Mouse (Mus musculus) testis, adult 2 months (tissue): Measurements from ENCODE around the gene Mapk1ip1l. TPM values are rescaled to one million over a fixed set of nuclear protein-coding genes. Genes with fewer than 3 reads are reported as not detected.
A peak's percentile ranks its signal among the peaks of the same experiment; 100 is the strongest.

ENCODE experiments used
- H3K27ac ChIP-seq: fragments of 200-500 bp; 2 replicates; pipeline ENCODE4 v1.5.1; 2012; ENCODE audit warnings: low read depth, low read length; ENCODE audit not compliant: control insufficient read depth, insufficient read depth
- H3K27me3 ChIP-seq: fragments of 200-500 bp; 2 replicates; pipeline ENCODE4 v1.6.1; 2012; ENCODE audit warnings: mild to moderate bottlenecking, low read length, moderate library complexity; ENCODE audit not compliant: control insufficient read depth, insufficient read depth
- H3K36me3 ChIP-seq: fragments of 200-500 bp; 2 replicates; pipeline ENCODE4 v1.6.1; 2012; ENCODE audit warnings: mild to moderate bottlenecking, low read length; ENCODE audit not compliant: control insufficient read depth, insufficient read depth
- H3K4me1 ChIP-seq: fragments of 200-500 bp; 2 replicates; pipeline ENCODE4 v1.6.1; 2012; ENCODE audit warnings: low read length; ENCODE audit not compliant: control insufficient read depth, insufficient read depth
- H3K4me3 ChIP-seq: fragments of 200-500 bp; 2 replicates; pipeline ENCODE4 v1.5.1; 2012; ENCODE audit warnings: low read depth, mild to moderate bottlenecking, low read length, moderate library complexity, mixed read lengths; ENCODE audit not compliant: control insufficient read depth
- CTCF ChIP-seq: fragments of 200-500 bp; IDR thresholded peaks from 2 replicates; pipeline ENCODE4 v1.5.1; 2012; ENCODE audit warnings: low read depth, mild to moderate bottlenecking, inconsistent platforms, low read length, moderate library complexity; ENCODE audit not compliant: control insufficient read depth, insufficient read depth, insufficient replicate concordance
- POLR2A ChIP-seq: fragments of 200-500 bp; IDR thresholded peaks from 2 replicates; pipeline ENCODE4 v1.6.1; 2012; ENCODE audit warnings: low read depth, mild to moderate bottlenecking, inconsistent platforms, low read length, moderate library complexity; ENCODE audit not compliant: control insufficient read depth
- polyA plus RNA-seq: library from polyadenylated mRNA; depleted of rRNA; stranded (reverse); fragments of >200 nt; gene quantifications from 2 replicates; pipeline ENCODE4 v1.2.3, GENCODE M21; 2012

Gene Mapk1ip1l
- polyA plus RNA-seq, 1 experiment, result 41.8 TPM

GRCm38 (mm10) chr14:47291772-47292171 is 6.3 kb upstream of the Mapk1ip1l start:
- H3K27ac ChIP-seq, result no peak overlapping the region
- TF ChIP-seq POLR2A (no peak), CTCF (no peak)
- H3K36me3 ChIP-seq, result no peaks in the 10 kb centered on the region
- no peak overlapping the region; the same call in 1 of the 2 replicates for H3K4me3 ChIP-seq
- H3K4me1 ChIP-seq, result no peaks in the 10 kb centered on the region
- H3K27me3 ChIP-seq, result no peaks in the 10 kb centered on the region

- TF ChIP-seq POLR2A (no peak), CTCF (no peak)
- Histone ChIP-seq H3K4me3 (no peak overlapping the region), H3K27ac (no peak overlapping the region), H3K4me1 (no peaks in the 10 kb centered on the region), H3K36me3 (no peaks in the 10 kb centered on the region), H3K27me3 (no peaks in the 10 kb centered on the region)
Measured at GRCm38 (mm10) chr14:47294136-47294535, 3.9 kb upstream of the Mapk1ip1l start.

DNA sequence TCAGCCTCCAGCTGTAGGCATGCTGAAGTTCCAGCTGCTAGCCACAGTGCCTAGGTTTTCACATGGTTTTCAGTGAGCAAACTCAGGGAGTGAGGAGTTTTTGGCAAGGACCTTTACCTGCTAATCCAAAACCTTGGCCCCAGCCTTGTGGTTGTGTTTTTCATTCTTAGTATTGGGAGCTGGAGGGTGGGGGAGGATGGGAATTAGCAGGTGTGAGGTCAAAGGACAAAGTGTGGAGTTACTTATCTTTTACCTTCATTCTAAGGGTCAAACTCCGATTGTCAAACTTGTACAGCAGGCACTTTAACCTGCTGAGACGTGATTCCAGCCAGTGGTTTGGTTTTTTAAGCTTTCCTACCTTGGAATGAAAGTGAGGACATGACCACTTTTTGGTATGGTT is 1.8 kb upstream of the Mapk1ip1l start:
- Histone ChIP-seq H3K4me1 (no peaks in the 10 kb centered on the region), H3K27ac (no peak overlapping the region; the same call in 1 of the 2 replicates), H3K27me3 (no peaks in the 10 kb centered on the region), H3K4me3 (peak overlapping the region; percentile 54), H3K36me3 (no peaks in the 10 kb centered on the region)
- TF ChIP-seq POLR2A, result no peak
- TF ChIP-seq CTCF, result no peak

GRCm38 (mm10) chr14:47298408-47298792 is 334 bp downstream of the Mapk1ip1l start:
- no peak for TF ChIP-seq POLR2A
- Histone ChIP-seq H3K36me3 (no peaks in the 10 kb centered on the region), H3K4me1 (no peaks in the 10 kb centered on the region; the same call in 1 of the 2 replicates), H3K27ac (peak overlapping the region; percentile 97), H3K27me3 (no peaks in the 10 kb centered on the region), H3K4me3 (peak overlapping the region; percentile 98)

GRCm38 (mm10) chr14:47298819-47299261 is 774 bp downstream of the Mapk1ip1l start:
- H3K4me3 ChIP-seq, result peak overlapping the region; percentile 98
- TF ChIP-seq CTCF, result no peak
- TF ChIP-seq POLR2A, result no peak
- H3K27me3 ChIP-seq, result no peaks in the 10 kb centered on the region
- peak overlapping the region; percentile 92 for H3K27ac ChIP-seq
- H3K4me1 ChIP-seq, result no peaks in the 10 kb centered on the region; the same call in 1 of the 2 replicates
- no peaks in the 10 kb centered on the region for H3K36me3 ChIP-seq

DNA sequence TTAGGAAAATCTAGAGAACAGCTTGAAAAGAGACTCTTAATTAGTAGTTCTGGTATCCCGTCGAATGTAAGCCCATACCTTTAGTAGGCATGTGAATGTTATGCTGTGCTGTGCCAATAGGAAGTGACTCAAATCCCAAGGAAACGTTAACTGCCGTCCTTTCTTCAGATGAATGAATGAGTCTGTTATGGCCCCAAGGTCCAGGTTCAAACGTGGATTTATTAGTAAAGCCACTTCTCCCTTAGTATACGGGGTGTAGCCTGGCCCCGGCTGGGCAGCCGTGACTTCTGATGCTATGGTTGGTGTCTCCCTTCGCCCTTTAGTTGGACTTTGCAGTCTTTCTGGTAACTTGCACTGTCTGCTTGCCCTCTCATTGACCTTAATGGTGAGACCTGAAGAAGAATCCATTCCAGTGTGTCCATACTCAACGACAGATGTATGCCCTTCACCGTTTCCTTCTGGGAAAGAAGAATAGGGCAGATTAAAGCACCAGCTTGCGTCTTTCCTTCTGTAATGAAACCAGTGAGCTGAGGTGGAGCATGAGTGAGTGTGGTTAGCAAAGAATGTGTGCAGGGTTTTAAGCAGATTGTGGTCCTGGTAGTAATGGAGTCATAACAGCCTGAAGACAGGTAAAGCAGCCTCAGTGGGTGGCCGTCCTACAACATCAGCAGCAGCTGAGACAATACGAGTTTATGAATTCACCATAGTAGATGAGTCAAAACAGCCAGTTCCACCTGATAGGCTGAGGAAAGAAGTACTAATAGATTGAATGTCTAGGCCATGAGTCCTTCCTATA is 5.0 kb downstream of the Mapk1ip1l start:
- H3K36me3 ChIP-seq, result no peaks in the 10 kb centered on the region; the same call in 1 of the 2 replicates
- no peaks in the 10 kb centered on the region; the same call in 1 of the 2 replicates for H3K4me1 ChIP-seq
- TF ChIP-seq CTCF, result no peak
- TF ChIP-seq POLR2A, result no peak

GRCm38 (mm10) chr14:47304814-47305405 is 6.8 kb downstream of the Mapk1ip1l start:
- H3K27ac ChIP-seq, result no peak overlapping the region
- H3K4me1 ChIP-seq, result no peaks in the 10 kb centered on the region; the same call in 1 of the 2 replicates
- no peak overlapping the region for H3K4me3 ChIP-seq
- TF ChIP-seq CTCF (no peak), POLR2A (no peak)
- H3K27me3 ChIP-seq, result no peaks in the 10 kb centered on the region
- no peaks in the 10 kb centered on the region; the same call in 1 of the 2 replicates for H3K36me3 ChIP-seq

More for the DNA sequence above, 5.0 kb downstream of the Mapk1ip1l start:
- Histone ChIP-seq H3K27ac (no peak overlapping the region), H3K4me3 (no peak overlapping the region), H3K27me3 (no peaks in the 10 kb centered on the region)
